ENCODE assay signal across 11 mouse cellular contexts in genomic region chr2:31961791-31962222, GRCm38 (mm10). TPM values are rescaled to one million over a fixed set of nuclear protein-coding genes. Genes with fewer than 3 reads are reported as not detected.
DNase-seq lines count a peak whose midpoint lies in the region; ATAC-seq and TF ChIP-seq lines count a peak whose summit lies in the region.
"Had no signal": no experiment of that assay in that cellular context is flagged by ENCODE, and none has a peak within 500 bp of the region (broad histone marks: within the 10 kb centered on the region; RNA-seq: fewer than 3 reads in every experiment).

No protein-coding gene starts in this region.

- ATAC-seq in embryonic facial prominence, embryonic 12.5 days (ENCODE audit: insufficient number of reproducible peaks, insufficient read depth, low FRiP score, low TSS enrichment), result no peak
- no peak for ATAC-seq in hindbrain, embryonic 16.5 days
- ATAC-seq in limb, embryonic 13.5 days (ENCODE audit: low FRiP score, low read depth), result no peak

- H3K9me3 ChIP-seq in E14TG2a.4 (ENCODE audit: low read length), result no peaks in the 10 kb centered on the region
- no peaks in the 10 kb centered on the region for H3K9me3 ChIP-seq in embryonic facial prominence, embryonic 12.5 days
- H3K9me3 ChIP-seq in hindbrain, embryonic 16.5 days (ENCODE audit: control insufficient read depth, low read length), result no peaks in the 10 kb centered on the region
- H3K9me3 ChIP-seq in limb, embryonic 13.5 days, result no peaks in the 10 kb centered on the region

- no peaks in the 10 kb centered on the region for H3K36me3 ChIP-seq in E14TG2a.4 (ENCODE audit: insufficient read depth, low read length)
- H3K36me3 ChIP-seq in embryonic facial prominence, embryonic 12.5 days, result peaks cover 18% of the 10 kb centered on the region; the same call in 1 of the 2 replicates
- H3K36me3 ChIP-seq in hindbrain, embryonic 16.5 days (ENCODE audit: control insufficient read depth, insufficient read depth, low read length), result no peaks in the 10 kb centered on the region
- H3K36me3 ChIP-seq in limb, embryonic 13.5 days, result peaks cover 34% of the 10 kb centered on the region

- no peaks in the 10 kb centered on the region for H3K27me3 ChIP-seq in E14TG2a.4 (ENCODE audit: insufficient read depth, low read length)
- no peaks in the 10 kb centered on the region for H3K27me3 ChIP-seq in embryonic facial prominence, embryonic 12.5 days
- H3K27me3 ChIP-seq in hindbrain, embryonic 16.5 days (replicated peaks; ENCODE audit: control insufficient read depth, insufficient read depth, low read length), result no peaks in the 10 kb centered on the region
- no peaks in the 10 kb centered on the region for H3K27me3 ChIP-seq in limb, embryonic 13.5 days

- H3K4me3 ChIP-seq in E14TG2a.4 (replicated peaks; ENCODE audit: low read length), result peak overlapping the region; percentile 49
- H3K4me3 ChIP-seq in embryonic facial prominence, embryonic 12.5 days, result no peak overlapping the region
- no peak overlapping the region for H3K4me3 ChIP-seq in hindbrain, embryonic 16.5 days (ENCODE audit: low read length)
- H3K4me3 ChIP-seq in limb, embryonic 13.5 days, result no peak overlapping the region

- no peak overlapping the region for H3K4me2 ChIP-seq in embryonic facial prominence, embryonic 12.5 days (replicated peaks)
- H3K4me2 ChIP-seq in hindbrain, embryonic 16.5 days (ENCODE audit: low read length), result no peak overlapping the region
- 0 out of 2 replicates have a peak overlapping the region, but pooled peaks have one; percentile 14 for H3K4me2 ChIP-seq in limb, embryonic 13.5 days (replicated peaks)

- no peak for TF ChIP-seq CTCF in E14TG2a.4 (conservative IDR thresholded peaks at IDR 0.05; ENCODE audit: low read length)

- intact Hi-C loops in left cerebral cortex, postnatal 10 days (cut with DNase I), result no loop called here

- peak overlapping the region; percentile 64 for H3K27ac ChIP-seq in embryonic facial prominence, embryonic 12.5 days
- peak overlapping the region; percentile 83 for H3K27ac ChIP-seq in hindbrain, embryonic 16.5 days (ENCODE audit: low read depth, low read length)
- H3K27ac ChIP-seq in limb, embryonic 13.5 days, result peak overlapping the region; percentile 76

- H3K4me1 ChIP-seq in E14TG2a.4 (replicated peaks; ENCODE audit: low read depth, low read length), result peaks cover 47% of the 10 kb centered on the region
- H3K4me1 ChIP-seq in embryonic facial prominence, embryonic 12.5 days, result no peaks in the 10 kb centered on the region
- H3K4me1 ChIP-seq in hindbrain, embryonic 16.5 days (ENCODE audit: control insufficient read depth, insufficient read depth, low read depth, low read length), result peaks cover 17% of the 10 kb centered on the region
- peaks cover 7% of the 10 kb centered on the region; the same call in 1 of the 2 replicates for H3K4me1 ChIP-seq in limb, embryonic 13.5 days

- no peak for DNase-seq in right cerebral cortex, postnatal 14 days
- no peak for DNase-seq in layer of hippocampus, postnatal 14 days (ENCODE audit: low spot score in 2 of 2)
- no peak for DNase-seq in left cerebral cortex, postnatal 10 days (ENCODE audit: extremely low spot score in 1 of 2, low spot score in 2 of 2)
- DNase-seq in spleen, adult 12 weeks (ENCODE audit: low spot score), result no peak
- DNase-seq: gastrocnemius, postnatal 25 days; thymus, postnatal 36 days had no signal

- peak overlapping the region; percentile 12; the same call in 1 of the 2 replicates for H3K9ac ChIP-seq in embryonic facial prominence, embryonic 12.5 days
- H3K9ac ChIP-seq in hindbrain, embryonic 16.5 days (ENCODE audit: low read depth, low read length), result no peak overlapping the region; the same call in 1 of the 2 replicates
- no peak overlapping the region for H3K9ac ChIP-seq in limb, embryonic 13.5 days

- WGBS in embryonic facial prominence, embryonic 12.5 days, result 56% methylated on average over 4 of the region's 4 CpGs
- WGBS in hindbrain, embryonic 16.5 days, result 60% methylated on average over 4 of the region's 4 CpGs
- 70% methylated on average over 4 of the region's 4 CpGs for WGBS in limb, embryonic 13.5 days

RNA-seq across cellular contexts. Expression of gene Aif1l, which starts 11.9 kb away (rescaled TPM):
- 56.5 and 61.0 TPM in 2 replicates for polyA plus RNA-seq in embryonic facial prominence, embryonic 12.5 days (2016; fragmentation: Nextera tagmentation; extraction: Ambion mirVana)
- polyA plus RNA-seq in hindbrain, embryonic 16.5 days (2015; fragmentation: Nextera tagmentation; extraction: Ambion mirVana), result 23.0 and 23.3 TPM in 2 replicates
- 50.3 and 54.3 TPM in 2 replicates for polyA plus RNA-seq in limb, embryonic 13.5 days (2015; fragmentation: Nextera tagmentation; extraction: Ambion mirVana)
- total RNA-seq in layer of hippocampus, postnatal 14 days (2021), result 1 to 10 TPM; 4.9 to 8.0 TPM
- total RNA-seq in left cerebral cortex, postnatal 10 days (2021), result 1 to 10 TPM; 3.7 to 5.4 TPM
- total RNA-seq: megakaryocyte-erythroid progenitor cell, adult 5-6 weeks had no signal

RNA-seq across cellular contexts. Expression of gene Nup214, which starts 12.4 kb away (rescaled TPM):
- polyA plus RNA-seq in embryonic facial prominence, embryonic 12.5 days (2016; fragmentation: Nextera tagmentation; extraction: Ambion mirVana), result 81.1 and 82.9 TPM in 2 replicates
- 51.7 and 54.7 TPM in 2 replicates for polyA plus RNA-seq in hindbrain, embryonic 16.5 days (2015; fragmentation: Nextera tagmentation; extraction: Ambion mirVana)
- 112 and 114 TPM in 2 replicates for polyA plus RNA-seq in limb, embryonic 13.5 days (2015; fragmentation: Nextera tagmentation; extraction: Ambion mirVana)
- total RNA-seq in layer of hippocampus, postnatal 14 days (2021), result 10 to 100 TPM; 50.0 to 60.9 TPM
- total RNA-seq in left cerebral cortex, postnatal 10 days (2021), result 10 to 100 TPM; 42.0 to 43.5 TPM
